Mouse (Mus musculus): ENCODE results near the gene Sirt2.

- TF ChIP-seq GATA1 (IDR thresholded peaks at IDR 0.05; ENCODE audit: low read length) (no peak), TAL1 (IDR thresholded peaks at IDR 0.05; ENCODE audit: low read length) (no peak)
Observed at GRCm38 (mm10) chr7:28775129-28775528, 8.6 kb downstream of the Sirt2 start.

All from erythroblast, embryonic 14.5 days (primary cell).